Mouse (Mus musculus) left cerebral cortex, adult 11 months (tissue): Measurements from ENCODE around the gene Izumo2.
A peak's percentile ranks its signal among the peaks of the same experiment; 100 is the strongest.

ENCODE experiments used
- DNase-seq: peaks from one replicate; pipeline ENCODE4 v3.0.0; 2022; ENCODE audit warnings: low spot score

The Izumo2 gene

DNA sequence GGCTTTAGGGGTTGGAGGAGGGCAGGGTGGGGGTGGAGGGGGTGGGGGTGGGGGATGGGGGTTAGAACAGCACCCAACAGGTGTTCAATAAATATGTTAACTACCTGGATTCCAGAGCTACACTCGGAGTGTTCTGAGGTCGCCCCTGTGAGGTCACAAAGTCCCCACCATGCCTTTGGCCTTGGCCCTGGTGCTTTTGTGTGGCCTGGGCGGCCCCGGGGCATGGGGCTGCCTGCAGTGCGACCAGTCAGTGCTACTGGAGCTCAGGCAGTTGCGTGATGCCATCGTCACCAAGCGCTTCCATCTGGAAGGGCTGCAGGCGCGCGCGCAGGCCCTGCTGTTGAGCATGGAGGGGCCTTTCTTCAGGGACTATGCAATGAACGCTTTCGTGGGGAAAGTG is at the start of gene Izumo2:
Gene Izumo2, plus strand, starts transcription at position 169 of the 400 bp plus-strand sequence.
- DNase-seq = no peak

DNA sequence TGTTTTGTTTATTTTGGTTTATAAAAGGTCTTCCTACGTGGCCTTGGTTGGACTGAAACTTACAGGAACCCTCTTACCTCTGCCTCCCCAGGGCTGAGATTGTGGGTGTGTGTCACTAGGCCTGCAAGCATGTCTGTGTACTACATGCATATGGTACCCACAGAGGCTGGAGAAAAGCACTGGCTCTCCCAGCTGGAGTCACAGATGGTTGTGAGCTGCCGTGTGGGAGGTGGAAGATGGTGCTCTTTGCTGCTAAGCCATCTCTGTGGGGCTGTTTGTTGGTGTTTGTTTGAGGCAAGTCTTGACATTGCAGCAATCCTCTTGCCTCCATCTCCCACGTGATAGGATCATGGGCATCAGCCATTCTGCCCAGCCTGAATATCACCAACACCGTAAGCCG is 47.3 kb upstream of the Izumo2 start:
- DNase-seq = peak; percentile 62

- no peak for DNase-seq
Observed at GRCm38 (mm10) chr7:44662168-44662567, 46.4 kb upstream of the Izumo2 start.

- DNase-seq = no peak
Observed at GRCm38 (mm10) chr7:44662569-44662968, 46.0 kb upstream of the Izumo2 start.

- DNase-seq = no peak
Observed at GRCm38 (mm10) chr7:44663546-44663945, 45.0 kb upstream of the Izumo2 start.

- no peak for DNase-seq
Observed at GRCm38 (mm10) chr7:44664731-44665130, 43.8 kb upstream of the Izumo2 start.

DNA sequence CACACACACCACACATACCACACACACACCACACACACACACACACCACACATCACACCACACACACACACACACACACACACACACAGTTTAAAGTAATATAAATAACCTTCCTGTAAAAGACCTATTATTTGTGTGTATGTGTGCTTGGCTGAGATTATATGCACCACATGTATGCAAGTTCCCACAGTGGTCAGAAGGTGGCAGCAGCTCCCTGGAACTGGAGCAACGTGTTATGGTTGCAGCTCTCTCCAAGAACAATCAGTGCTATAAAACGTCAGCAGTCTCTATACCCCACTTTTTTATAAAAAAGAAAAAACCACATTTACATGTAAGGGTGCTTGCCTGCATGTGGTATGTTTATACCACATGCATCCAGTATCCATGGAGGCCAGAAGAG is 42.1 kb upstream of the Izumo2 start:
- DNase-seq = no peak

GRCm38 (mm10) chr7:44667996-44668738 is 40.4 kb upstream of the Izumo2 start:
- DNase-seq = no peak

- DNase-seq = no peak
Observed at GRCm38 (mm10) chr7:44669103-44669502, 39.4 kb upstream of the Izumo2 start.

DNA sequence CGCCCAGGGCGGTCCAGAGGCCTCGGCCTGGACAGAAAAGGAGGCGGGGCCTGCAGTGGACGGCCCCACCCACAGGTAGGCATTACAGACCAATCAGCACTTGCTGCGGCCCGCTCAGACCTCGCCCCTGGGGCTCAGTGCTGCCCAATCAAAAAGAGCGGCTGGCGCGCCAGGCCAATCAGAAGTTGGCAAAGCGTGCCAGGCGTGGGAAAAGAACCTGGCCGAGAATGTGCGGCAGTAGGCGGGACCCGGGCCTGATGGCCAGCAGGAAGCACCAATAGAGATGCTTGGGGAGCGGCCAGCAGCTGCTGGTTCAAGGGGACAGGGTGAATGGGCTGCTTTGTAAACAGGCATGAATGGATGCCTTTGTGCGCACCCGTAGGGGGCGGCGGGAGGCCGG is 37.7 kb upstream of the Izumo2 start, which contains the start of gene Myh14:
Gene Myh14, minus strand, starts transcription at position 41 of the 400 bp plus-strand sequence.
- DNase-seq = peak; percentile 93

DNA sequence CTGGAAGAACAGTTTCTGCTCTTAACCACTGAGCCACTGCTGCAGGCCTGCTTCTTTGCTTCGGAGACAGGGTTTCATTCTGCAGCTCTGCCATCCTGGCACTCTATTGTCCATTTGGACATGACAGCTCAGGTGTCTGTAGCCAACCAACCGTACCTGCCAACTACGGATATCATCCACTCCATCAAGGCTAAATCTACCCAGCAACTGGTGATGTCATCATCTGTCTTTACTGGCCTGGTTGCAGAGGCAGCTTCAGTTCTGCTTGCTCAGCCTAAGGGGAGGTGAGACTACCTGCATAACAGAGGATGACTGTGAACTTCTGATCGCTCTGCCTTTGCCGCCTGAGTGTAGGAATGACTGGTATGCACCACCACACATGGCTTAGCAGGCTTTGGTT is 36.3 kb upstream of the Izumo2 start:
- no peak for DNase-seq

GRCm38 (mm10) chr7:44674511-44674910 is 34.0 kb upstream of the Izumo2 start:
- no peak for DNase-seq

GRCm38 (mm10) chr7:44675171-44675570 is 33.4 kb upstream of the Izumo2 start:
- no peak for DNase-seq

DNA sequence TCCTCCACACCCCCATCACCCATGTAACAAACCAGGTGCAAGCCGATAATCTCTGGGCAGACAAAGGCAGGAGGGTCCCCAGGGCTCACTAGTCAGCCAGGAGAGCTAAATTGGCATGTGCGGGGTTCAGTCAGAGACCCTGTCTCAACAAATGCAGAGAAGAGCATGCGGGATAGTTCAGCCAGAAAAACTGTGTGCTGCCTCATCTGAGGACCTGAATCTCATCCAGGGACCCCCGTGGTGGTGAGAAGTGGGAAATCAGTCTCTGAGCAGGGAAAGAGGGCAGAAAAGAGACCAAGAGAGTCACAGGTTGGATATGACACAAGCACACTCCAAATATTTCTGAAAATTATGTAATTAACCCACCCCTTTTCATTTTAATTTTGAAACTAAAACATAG is 32.4 kb upstream of the Izumo2 start:
- no peak for DNase-seq

DNA sequence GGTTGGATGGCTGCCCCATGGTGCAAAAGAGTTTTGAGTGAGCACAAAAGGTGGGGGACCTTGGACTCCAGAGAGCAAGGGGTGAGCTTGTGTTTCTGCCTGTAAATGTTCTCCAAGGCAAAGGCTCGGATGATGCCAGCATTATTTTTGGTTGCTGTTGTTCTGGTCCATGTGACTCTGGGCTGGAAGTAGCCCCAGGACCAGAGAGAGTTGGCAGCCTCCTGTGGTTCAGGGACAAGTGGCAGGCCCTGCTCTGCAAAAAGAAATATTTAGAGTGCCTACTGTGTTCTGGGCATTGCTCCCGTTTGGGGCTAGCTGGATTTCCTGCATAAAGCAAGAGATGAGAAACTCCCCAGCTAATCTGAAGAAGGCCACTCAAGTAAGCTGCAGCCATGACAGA is 31.9 kb upstream of the Izumo2 start:
- peak; percentile 57 for DNase-seq

DNA sequence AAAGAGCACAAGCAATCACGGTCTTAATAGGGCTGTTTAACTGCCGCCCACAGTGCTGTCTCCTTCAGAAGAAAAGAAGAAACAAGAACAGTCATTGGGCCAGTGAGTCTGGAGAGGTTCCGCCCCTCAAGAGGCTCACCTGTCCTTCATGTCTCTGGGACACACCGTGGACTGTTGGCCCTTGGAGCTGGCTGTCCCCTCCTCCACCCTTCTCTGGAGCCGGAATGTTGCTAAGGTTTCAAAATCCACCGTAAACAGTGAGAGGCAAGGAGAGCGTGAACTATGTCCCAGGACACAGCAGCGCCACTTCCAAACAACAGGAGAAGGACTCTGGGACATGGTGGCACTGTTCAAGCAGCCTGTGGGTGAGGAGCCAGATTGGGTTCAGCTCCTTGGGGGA is 24.9 kb upstream of the Izumo2 start:
- DNase-seq = no peak

- DNase-seq = no peak
Observed at GRCm38 (mm10) chr7:44685531-44686402, 22.8 kb upstream of the Izumo2 start.

DNA sequence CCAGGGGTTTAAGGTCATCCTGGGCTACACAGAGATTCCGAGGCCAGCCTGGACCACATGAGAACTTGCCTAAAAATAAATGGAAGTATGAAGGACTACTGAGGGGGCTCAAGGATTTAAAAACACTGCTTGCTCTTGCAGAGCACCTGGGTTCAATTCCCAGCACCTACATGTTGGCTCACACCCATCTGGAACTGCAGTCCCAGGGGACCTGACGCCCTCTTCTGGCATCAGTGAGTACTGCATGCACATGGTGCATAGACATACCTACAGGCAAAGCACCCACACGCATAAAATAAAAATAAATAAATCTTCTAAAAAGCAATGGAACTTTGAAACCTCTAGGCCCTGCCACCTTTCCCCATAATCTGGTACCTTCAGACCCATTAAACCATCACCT is 19.7 kb upstream of the Izumo2 start:
- DNase-seq = no peak

DNA sequence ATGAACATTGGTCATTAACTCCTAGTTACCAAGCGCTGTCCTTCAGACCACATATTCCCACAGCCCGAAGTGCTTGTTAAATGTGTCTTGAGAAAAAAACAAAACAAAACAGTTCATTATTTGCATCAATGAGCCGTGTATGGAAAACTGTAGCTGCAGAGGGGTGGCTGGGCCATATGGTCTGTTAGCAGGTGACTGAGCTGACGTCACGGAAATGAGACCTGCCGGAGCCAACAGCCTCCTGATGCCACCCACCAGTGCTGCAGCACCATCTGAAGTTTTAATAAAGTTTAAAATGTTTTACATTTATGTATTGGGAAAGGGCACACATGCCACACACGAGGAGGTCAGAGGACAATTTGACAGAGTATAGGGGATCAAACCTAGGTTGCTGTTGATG is 19.2 kb upstream of the Izumo2 start:
- no peak for DNase-seq

DNA sequence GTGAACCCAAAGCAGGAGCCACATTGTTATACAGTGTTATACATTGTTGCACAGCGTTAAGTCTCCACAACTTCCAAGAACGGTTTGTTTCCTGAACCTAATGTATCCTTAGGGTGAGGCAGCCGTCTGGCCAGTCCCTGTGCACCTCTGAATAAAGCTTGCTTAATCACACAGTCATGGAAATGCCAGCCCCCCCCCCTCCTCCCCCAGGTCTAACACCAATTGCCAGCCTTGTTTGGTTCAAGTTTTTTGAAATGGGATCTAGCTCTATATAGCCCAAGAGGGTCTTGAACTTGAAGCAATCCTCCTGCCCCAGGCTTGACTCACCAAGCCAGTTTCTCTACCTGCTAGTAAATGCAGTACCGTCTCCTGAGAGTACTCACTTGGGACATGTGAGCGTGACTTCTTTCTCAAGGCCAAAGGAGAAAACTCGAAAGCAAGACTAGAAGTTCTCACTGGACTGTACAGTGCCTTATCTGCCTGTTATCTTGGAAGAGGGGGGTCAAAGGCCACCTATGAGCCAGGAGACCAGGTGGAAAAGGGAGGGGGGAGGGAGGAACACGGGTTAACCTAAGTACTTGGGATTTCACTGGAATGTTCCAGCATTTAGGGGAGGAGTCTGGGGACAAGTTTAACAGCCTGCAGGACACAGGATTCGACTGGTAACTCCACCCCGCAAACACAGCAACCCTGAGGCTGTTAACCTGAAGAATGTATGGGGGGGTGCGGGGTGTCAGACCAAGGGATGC is 14.9 kb upstream of the Izumo2 start:
- DNase-seq = no peak

- no peak for DNase-seq
Observed at GRCm38 (mm10) chr7:44695223-44695622, 13.3 kb upstream of the Izumo2 start.

DNA sequence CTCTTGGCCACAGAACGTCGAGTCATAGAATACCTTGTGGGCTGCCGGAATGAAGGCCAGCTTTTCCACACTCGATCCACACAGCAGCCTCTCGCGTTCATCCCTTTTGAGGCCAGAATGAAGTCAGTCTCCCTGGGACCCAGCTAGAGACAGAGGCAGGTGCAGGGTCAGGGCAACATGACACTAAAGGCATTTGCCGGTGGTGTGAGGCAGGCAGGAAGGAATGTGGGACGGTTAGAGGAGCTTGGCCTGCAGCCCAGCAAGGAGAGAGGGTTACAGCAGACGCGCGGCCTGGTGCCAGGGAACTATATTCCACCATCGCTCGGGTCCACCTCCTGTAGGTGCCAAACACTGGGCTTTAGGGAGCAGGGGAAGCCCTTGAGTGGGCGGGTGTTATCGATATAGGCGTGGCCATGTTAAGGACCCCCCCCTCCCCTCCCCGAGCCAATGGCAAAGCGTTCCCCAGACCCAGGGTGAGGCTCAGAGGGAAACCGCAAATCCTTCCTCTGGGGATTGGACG is 11.3 kb upstream of the Izumo2 start:
- DNase-seq = no peak
